Mouse (Mus musculus) MEL (cell line): ENCODE measurements at regions not wholly inside any gene's neighbourhood (a gene's known extent, or its start where the extent isn't known, plus 50 kb on each side); places are given as distances from the start of the nearest gene placed in this dataset.

ENCODE experiments used
- DNase-seq: peaks from one replicate; pipeline ENCODE4 v3.0.0; 2011; ENCODE audit warnings: low read depth, low spot score
- H3K27ac ChIP-seq: 2 replicates; pipeline ENCODE4 v1.5.1; 2012; ENCODE audit warnings: low read depth, mild to moderate bottlenecking, control low read depth, low read length, moderate library complexity; ENCODE audit not compliant: control insufficient read depth
- H3K27me3 ChIP-seq, 2 experiments: fragments of 150-350 bp in 1 of 2; sonication (generic) in 1 of 2; 2 replicates each; pipeline ENCODE4 v1.6.1; 2012; ENCODE audit warnings: low read length in 2 of 2, mild to moderate bottlenecking in 2 of 2, improper control_type of control experiment in 1 of 2, moderate library complexity in 1 of 2; ENCODE audit not compliant: insufficient read depth in 2 of 2, control insufficient read depth in 1 of 2
- H3K36me3 ChIP-seq, 2 experiments: 2 replicates each; pipeline ENCODE4 v1.6.1; 2012 to 2014; ENCODE audit warnings: low read length in 2 of 2, improper control_type of control experiment in 1 of 2, inconsistent platforms in 1 of 2, mild to moderate bottlenecking in 1 of 2; ENCODE audit not compliant: insufficient read depth in 2 of 2, control insufficient read depth in 1 of 2
- H3K4me1 ChIP-seq, 2 experiments: fragments of 150-350 bp in 1 of 2; sonication (generic) in 1 of 2; 2 replicates each; pipeline ENCODE4 v1.6.1; 2012; ENCODE audit warnings: low read length in 2 of 2, improper control_type of control experiment in 1 of 2, mild to moderate bottlenecking in 1 of 2; ENCODE audit not compliant: insufficient read depth in 2 of 2, control insufficient read depth in 1 of 2
- H3K4me3 ChIP-seq, 2 experiments: fragments of 150-350 bp in 1 of 2; sonication (generic) in 1 of 2; 2 replicates each; pipeline ENCODE4 v1.5.1; 2012; ENCODE audit warnings: low read depth in 2 of 2, low read length in 2 of 2, mild to moderate bottlenecking in 2 of 2, moderate library complexity in 2 of 2, control low read depth in 1 of 2, improper control_type of control experiment in 1 of 2; ENCODE audit not compliant: control insufficient read depth in 1 of 2, insufficient read depth in 1 of 2
- H3K79me2 ChIP-seq: 2 replicates; pipeline ENCODE4 v1.6.1; 2012; ENCODE audit warnings: mild to moderate bottlenecking, low read length, moderate library complexity; ENCODE audit not compliant: control insufficient read depth, poor library complexity, insufficient read depth
- H3K9ac ChIP-seq: 2 replicates; pipeline ENCODE4 v1.6.1; 2012; ENCODE audit warnings: low read depth, mild to moderate bottlenecking, control low read depth, low read length, moderate library complexity; ENCODE audit not compliant: control insufficient read depth, poor library complexity, severe bottlenecking
- H3K9me3 ChIP-seq: fragments of 150-350 bp; sonication (generic); replicated peaks from 2 replicates; pipeline ENCODE4 v1.6.1; 2012; ENCODE audit warnings: mild to moderate bottlenecking, low read length, improper control_type of control experiment, moderate library complexity; ENCODE audit not compliant: insufficient read depth
- E2F4 ChIP-seq: IDR thresholded peaks from 2 replicates; pipeline ENCODE4 v1.6.1; 2011; ENCODE audit warnings: low read depth, low read length, improper control_type of control experiment, borderline replicate concordance
- ELF1 ChIP-seq: IDR thresholded peaks from 2 replicates; pipeline ENCODE4 v1.6.1; 2014; ENCODE audit warnings: low read depth, mild to moderate bottlenecking, inconsistent platforms, low read length, improper control_type of control experiment, moderate library complexity
- EP300 ChIP-seq, 2 experiments: IDR thresholded peaks; 2 replicates each; pipeline ENCODE4 v1.6.1; 2011; ENCODE audit warnings: improper control_type of control experiment in 2 of 2, low read length in 2 of 2, low read depth in 1 of 2, mild to moderate bottlenecking in 1 of 2
- ETS1 ChIP-seq: IDR thresholded peaks from 2 replicates; pipeline ENCODE4 v1.6.1; 2012; ENCODE audit warnings: low read depth, mild to moderate bottlenecking, inconsistent platforms, low read length, improper control_type of control experiment, moderate library complexity
- GABPA ChIP-seq: IDR thresholded peaks from 2 replicates; pipeline ENCODE4 v1.6.1; 2012; ENCODE audit warnings: low read depth, mild to moderate bottlenecking, inconsistent platforms, low read length, improper control_type of control experiment, moderate library complexity
- HCFC1 ChIP-seq: IDR thresholded peaks from 2 replicates; pipeline ENCODE4 v1.6.1; 2012; ENCODE audit warnings: low read depth, mild to moderate bottlenecking, inconsistent platforms, low read length, improper control_type of control experiment, moderate library complexity
- MAX ChIP-seq: IDR thresholded peaks from 2 replicates; pipeline ENCODE4 v1.6.1; 2011; ENCODE audit warnings: low read length, improper control_type of control experiment
- MYB ChIP-seq: IDR thresholded peaks from 2 replicates; pipeline ENCODE4 v1.6.1; 2011; ENCODE audit warnings: mild to moderate bottlenecking, low read depth, low read length, improper control_type of control experiment
- MYC ChIP-seq: IDR thresholded peaks from 2 replicates; pipeline ENCODE4 v1.6.1; 2011; ENCODE audit warnings: low read depth, mild to moderate bottlenecking, low read length, improper control_type of control experiment, moderate library complexity
- NRF1 ChIP-seq: IDR thresholded peaks from 2 replicates; pipeline ENCODE4 v1.6.1; 2014; ENCODE audit warnings: low read depth, mild to moderate bottlenecking, inconsistent platforms, low read length, improper control_type of control experiment, moderate library complexity; ENCODE audit not compliant: poor library complexity, insufficient read depth, severe bottlenecking
- POLR2A ChIP-seq, 2 experiments: IDR thresholded peaks; 2 replicates each; pipeline ENCODE4 v1.6.1; 2011 to 2012; ENCODE audit warnings: low read length in 2 of 2, mild to moderate bottlenecking in 2 of 2, control low read depth in 1 of 2, improper control_type of control experiment in 1 of 2, low read depth in 1 of 2, moderate library complexity in 1 of 2; ENCODE audit not compliant: control insufficient read depth in 1 of 2, insufficient read depth in 1 of 2, poor library complexity in 1 of 2
- POLR2AphosphoS5 ChIP-seq: IDR thresholded peaks from 2 replicates; pipeline ENCODE4 v1.6.1; 2012; ENCODE audit warnings: low read depth, borderline replicate concordance, mild to moderate bottlenecking, inconsistent platforms, low read length, moderate library complexity, mixed read lengths
- RCOR1 ChIP-seq: IDR thresholded peaks from 2 replicates; pipeline ENCODE4 v1.6.1; 2012; ENCODE audit warnings: low read depth, mild to moderate bottlenecking, inconsistent platforms, low read length, improper control_type of control experiment
- SIN3A ChIP-seq: IDR thresholded peaks from 2 replicates; pipeline ENCODE4 v1.6.1; 2012; ENCODE audit warnings: low read length, improper control_type of control experiment, inconsistent platforms
- TAL1 ChIP-seq: IDR thresholded peaks from 2 replicates; pipeline ENCODE4 v1.6.1; 2012; ENCODE audit warnings: mild to moderate bottlenecking, inconsistent platforms, low read length, moderate library complexity, mixed read lengths
- TBP ChIP-seq: IDR thresholded peaks from 2 replicates; pipeline ENCODE4 v1.8.0; 2011; ENCODE audit warnings: low read depth, low read length, improper control_type of control experiment
- TCF12 ChIP-seq: IDR thresholded peaks from 2 replicates; pipeline ENCODE4 v1.6.1; 2014; ENCODE audit warnings: low read depth, mild to moderate bottlenecking, inconsistent platforms, low read length, improper control_type of control experiment, moderate library complexity
- UBTF ChIP-seq: IDR thresholded peaks from 2 replicates; pipeline ENCODE4 v1.6.1; 2012; ENCODE audit warnings: low read depth, mild to moderate bottlenecking, inconsistent platforms, low read length, improper control_type of control experiment, moderate library complexity, borderline replicate concordance; ENCODE audit not compliant: insufficient read depth
- USF2 ChIP-seq, 2 experiments: IDR thresholded peaks; 2 replicates each; pipeline ENCODE4 v1.6.1; 2011 to 2012; ENCODE audit warnings: improper control_type of control experiment in 2 of 2, low read length in 2 of 2, borderline replicate concordance in 1 of 2, inconsistent platforms in 1 of 2, low read depth in 1 of 2, mild to moderate bottlenecking in 1 of 2; ENCODE audit not compliant: insufficient read depth in 1 of 2
- ZMIZ1 ChIP-seq: IDR thresholded peaks from 2 replicates; pipeline ENCODE4 v1.6.1; 2012; ENCODE audit warnings: low read depth, mild to moderate bottlenecking, inconsistent platforms, low read length, improper control_type of control experiment, moderate library complexity

DNA sequence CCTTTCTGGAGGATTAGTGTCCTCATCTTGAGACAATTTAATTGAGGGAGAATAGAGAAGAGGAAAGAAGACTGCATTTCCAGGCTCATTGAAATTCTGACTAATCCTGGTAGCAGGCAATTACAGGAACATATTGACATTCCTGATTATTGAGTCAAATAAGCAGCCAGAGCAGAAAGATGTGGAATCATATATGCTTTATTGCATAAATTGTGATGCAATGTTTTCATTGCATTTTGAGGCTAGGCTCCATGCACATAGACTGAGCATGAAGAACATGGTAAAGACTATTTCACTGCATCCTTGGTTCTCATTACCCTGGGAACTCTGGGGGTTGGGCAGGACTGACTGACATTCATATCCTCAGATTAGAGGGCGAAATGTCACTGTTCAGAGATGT, 116.0 kb downstream of the Alg10b start:
- DNase-seq, result no peak
- Histone ChIP-seq H3K9ac (no peak overlapping the region), H3K36me3 (no peaks in the 10 kb centered on the region), H3K27ac (no peak overlapping the region), H3K79me2 (no peaks in the 10 kb centered on the region), H3K9me3 (no peaks in the 10 kb centered on the region), H3K27me3 (no peaks in the 10 kb centered on the region), H3K4me1 (no peaks in the 10 kb centered on the region), H3K4me3 (no peak overlapping the region)
- TF ChIP-seq ETS1, result no peak
- no peak for TF ChIP-seq TCF12

DNA sequence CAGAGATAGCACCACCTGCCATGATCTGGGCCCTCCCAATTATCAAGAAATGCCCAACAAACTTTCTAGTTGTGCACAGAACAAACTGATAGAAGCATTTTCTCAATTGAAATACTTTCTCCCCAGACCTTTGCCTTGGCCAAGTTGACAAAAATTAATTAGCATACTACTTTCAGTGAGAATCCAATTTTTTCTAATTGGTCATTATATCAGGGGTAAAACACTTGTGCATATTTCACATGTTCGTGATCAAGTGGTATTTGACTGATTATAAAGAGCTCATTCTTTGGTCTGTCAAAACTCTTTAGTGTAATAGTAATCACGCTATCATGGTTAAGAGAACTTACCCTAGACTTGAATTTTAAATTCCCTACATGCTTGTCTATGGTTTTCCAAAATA, 117.2 kb downstream of the Alg10b start:
- Histone ChIP-seq H3K27me3 (no peaks in the 10 kb centered on the region), H3K36me3 (no peaks in the 10 kb centered on the region), H3K4me1 (no peaks in the 10 kb centered on the region), H3K4me3 (no peak overlapping the region), H3K79me2 (no peaks in the 10 kb centered on the region), H3K27ac (no peak overlapping the region), H3K9me3 (no peaks in the 10 kb centered on the region), H3K9ac (no peak overlapping the region)
- DNase-seq, result no peak
- TF ChIP-seq TBP (no peak), E2F4 (no peak), MYC (no peak), SIN3A (no peak), TAL1 (no peak), NRF1 (no peak), MYB (no peak), GABPA (no peak), RCOR1 (no peak), ELF1 (no peak), MAX (no peak), POLR2AphosphoS5 (no peak), ZMIZ1 (no peak), USF2 (IDR thresholded peaks at IDR 0.05; ENCODE audit: borderline replicate concordance in 1 of 2, insufficient read depth in 1 of 2, low read depth in 1 of 2, low read length in 2 of 2) (no peak), EP300 (IDR thresholded peaks at IDR 0.05; ENCODE audit: low read depth in 1 of 2, low read length in 2 of 2) (no peak), POLR2A (IDR thresholded peaks at IDR 0.05; ENCODE audit: control insufficient read depth in 1 of 2, insufficient read depth in 1 of 2, low read depth in 1 of 2, low read length in 2 of 2, poor library complexity in 1 of 2) (no peak), UBTF (no peak), HCFC1 (no peak)
